Mouse (Mus musculus) retina, postnatal 7 days (tissue): ENCODE results near the gene Tspan18.
A peak's percentile ranks its signal among the peaks of the same experiment; 100 is the strongest.

ENCODE experiments used
- DNase-seq: peaks from one replicate; pipeline ENCODE4 v3.0.0-alpha.2; 2012; ENCODE audit warnings: low read depth, low spot score

Gene Tspan18

GRCm38 (mm10) chr2:93339373-93340106 is 5.2 kb upstream of the Tspan18 start:
- no peak for DNase-seq

DNA sequence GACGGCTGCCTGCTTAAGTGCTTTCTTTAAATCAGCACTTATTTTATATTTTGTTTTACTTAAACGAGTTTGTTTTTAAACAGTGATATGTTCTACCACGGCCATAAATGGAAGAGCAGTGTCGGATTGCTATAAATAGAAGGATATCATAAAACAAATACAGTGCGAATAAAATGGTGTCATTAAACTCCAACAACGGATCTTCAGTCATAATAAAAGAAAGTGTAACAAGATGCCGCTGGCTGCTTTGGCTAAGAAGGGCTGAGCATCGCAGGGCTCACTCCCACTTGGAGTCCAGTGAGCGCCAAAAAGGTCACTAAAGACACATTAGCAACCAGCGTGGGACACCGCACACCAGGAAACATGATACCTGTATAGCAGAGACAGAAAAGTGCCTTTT is 1.7 kb upstream of the Tspan18 start:
- DNase-seq, result no peak

DNA sequence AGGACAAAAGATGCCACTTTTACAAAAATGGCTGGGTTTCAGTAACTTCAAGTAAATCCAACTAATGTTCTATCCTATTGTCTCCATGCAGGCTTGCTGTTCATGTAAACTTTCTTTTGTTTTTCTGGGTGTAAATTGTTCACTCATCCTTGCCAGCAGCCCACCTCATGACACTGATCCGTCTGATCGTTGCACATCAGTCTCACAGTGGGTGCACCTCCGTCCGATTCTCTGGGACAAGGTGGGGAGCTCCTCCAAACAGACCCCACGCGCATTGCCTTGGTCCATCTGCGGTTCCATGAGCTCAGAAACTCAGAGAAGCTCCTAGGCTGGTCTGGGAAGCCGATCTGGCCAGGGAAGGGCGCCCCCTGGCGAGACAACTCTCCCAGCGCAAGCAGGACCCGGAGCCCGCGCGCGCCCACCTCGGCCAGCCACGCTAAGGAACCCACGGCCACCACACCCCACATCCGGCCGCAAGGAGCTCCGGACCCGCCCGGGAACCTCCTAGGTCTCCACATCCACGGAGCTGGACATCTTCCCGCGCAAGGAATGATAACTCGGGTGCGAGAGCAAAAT is 976 bp downstream of the Tspan18 start:
- peak; percentile 57 for DNase-seq

DNA sequence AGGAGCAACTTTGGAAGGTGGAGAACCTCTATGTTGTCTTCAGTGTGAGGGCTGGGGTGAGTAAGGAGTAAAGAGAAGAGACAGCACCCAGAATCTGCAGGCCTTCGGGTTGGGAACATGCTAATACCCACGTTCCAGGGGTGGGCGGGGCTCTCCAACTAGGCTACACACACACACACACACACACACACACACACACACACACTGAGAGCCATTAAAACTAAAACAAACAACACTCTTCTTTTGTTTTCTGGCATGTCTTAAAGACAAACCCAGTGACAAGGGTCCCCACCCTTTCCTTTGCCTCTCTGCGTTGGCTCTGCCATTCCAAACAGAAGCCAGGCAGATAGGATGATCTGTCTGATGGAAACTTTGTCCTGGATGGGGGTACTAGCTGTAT is 2.0 kb downstream of the Tspan18 start:
- no peak for DNase-seq

- DNase-seq, result no peak
Measured at GRCm38 (mm10) chr2:93331121-93331520, 3.2 kb downstream of the Tspan18 start.

- no peak for DNase-seq
Measured at GRCm38 (mm10) chr2:93329120-93329519, 5.2 kb downstream of the Tspan18 start.

DNA sequence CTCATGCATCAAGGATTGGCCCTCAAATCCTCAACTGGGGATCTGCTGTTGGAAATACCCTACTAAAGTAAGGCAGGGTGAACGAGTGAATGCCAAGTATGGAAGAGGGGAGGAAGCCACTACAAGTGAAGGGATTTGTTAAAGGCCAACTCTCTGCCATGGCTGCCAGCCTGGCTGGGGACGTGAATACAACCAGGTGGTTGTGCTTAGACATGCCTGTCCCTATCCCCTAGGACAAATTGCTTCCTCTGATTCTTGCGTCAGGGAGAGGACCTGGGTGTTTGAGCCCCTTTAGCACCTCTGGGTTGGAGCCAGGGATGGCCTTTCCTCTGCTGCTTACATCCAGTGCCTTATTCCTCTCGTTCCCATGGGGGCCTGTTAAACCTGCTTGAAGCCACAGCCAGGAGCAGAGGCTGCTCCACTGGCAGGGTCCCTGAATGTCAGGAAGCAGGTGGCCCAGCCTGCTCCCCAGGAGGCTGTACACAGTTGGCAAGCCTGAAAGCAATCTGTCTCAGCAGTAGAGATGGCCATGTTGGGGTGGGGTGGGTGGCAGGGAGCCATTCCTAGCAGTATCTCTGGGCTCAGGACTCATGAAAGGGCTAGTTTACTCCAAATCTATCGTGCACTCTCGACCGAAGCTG is 6.3 kb downstream of the Tspan18 start:
- no peak for DNase-seq

- DNase-seq, result no peak
Measured at GRCm38 (mm10) chr2:93324681-93325080, 9.6 kb downstream of the Tspan18 start.

DNA sequence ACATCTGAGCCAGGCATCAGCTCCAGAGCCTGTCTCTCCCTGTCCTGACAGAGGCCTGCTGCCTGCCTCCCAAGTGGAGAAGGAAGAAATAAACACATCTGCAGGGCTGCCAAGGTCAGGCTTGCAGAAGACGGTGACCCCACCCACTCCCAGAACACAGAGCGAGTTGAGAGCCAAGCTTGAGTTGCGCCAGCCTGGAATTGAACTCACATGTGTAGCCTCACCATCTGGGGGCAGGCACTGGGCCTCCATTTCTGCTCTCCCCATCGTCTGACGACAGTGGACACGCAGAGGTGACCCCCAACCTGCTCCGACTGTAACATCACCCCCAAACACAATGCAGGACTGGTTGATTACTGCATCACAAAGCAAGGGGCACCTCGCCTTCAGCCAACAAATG is 12.4 kb downstream of the Tspan18 start:
- no peak for DNase-seq

GRCm38 (mm10) chr2:93320267-93320666 is 14.0 kb downstream of the Tspan18 start:
- no peak for DNase-seq

- DNase-seq, result no peak
Measured at GRCm38 (mm10) chr2:93319598-93319997, 14.7 kb downstream of the Tspan18 start.

- DNase-seq, result no peak
Measured at GRCm38 (mm10) chr2:93318781-93319349, 15.4 kb downstream of the Tspan18 start.

GRCm38 (mm10) chr2:93313768-93314632 is 20.3 kb downstream of the Tspan18 start:
- no peak for DNase-seq

- no peak for DNase-seq
Measured at GRCm38 (mm10) chr2:93312458-93312857, 21.8 kb downstream of the Tspan18 start.

- no peak for DNase-seq
Measured at GRCm38 (mm10) chr2:93309724-93310413, 24.4 kb downstream of the Tspan18 start.

- DNase-seq, result no peak
Measured at GRCm38 (mm10) chr2:93306898-93307297, 27.4 kb downstream of the Tspan18 start.

GRCm38 (mm10) chr2:93304273-93304634 is 30.1 kb downstream of the Tspan18 start:
- no peak for DNase-seq

DNA sequence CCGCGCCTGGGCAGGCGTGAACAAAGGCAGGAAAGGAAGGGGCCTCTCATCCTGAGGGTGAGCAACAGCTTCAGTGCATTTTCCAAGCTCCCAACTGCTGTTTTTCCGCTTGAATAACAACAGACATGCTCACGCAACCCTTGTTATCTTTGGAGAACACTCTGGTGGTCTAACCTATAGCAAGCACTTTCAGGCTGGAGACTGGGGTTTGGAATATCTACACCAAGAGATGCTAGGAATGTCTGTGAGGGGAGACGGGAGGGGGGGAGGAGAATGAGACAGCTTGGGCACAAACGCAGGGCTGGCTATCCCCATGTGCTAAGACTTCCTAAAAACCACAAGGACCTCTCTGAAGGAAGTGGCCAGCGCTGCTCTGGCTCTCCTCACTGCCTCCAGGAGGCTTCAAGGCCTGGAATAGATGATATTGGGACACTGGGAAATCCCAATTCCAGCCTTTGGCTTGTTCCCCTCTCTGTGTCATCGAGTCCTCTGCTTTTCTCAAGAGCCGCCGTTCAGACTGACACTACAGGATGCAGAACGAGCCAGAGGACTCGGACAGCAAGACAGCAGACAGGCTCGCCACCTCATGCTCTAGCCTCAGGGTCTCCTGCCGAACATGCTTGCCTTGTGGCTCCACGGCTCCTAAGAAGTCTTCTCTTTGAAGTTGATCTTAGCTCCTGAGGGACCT is 30.6 kb downstream of the Tspan18 start:
- no peak for DNase-seq

- no peak for DNase-seq
Measured at GRCm38 (mm10) chr2:93303260-93303584, 31.1 kb downstream of the Tspan18 start.

DNA sequence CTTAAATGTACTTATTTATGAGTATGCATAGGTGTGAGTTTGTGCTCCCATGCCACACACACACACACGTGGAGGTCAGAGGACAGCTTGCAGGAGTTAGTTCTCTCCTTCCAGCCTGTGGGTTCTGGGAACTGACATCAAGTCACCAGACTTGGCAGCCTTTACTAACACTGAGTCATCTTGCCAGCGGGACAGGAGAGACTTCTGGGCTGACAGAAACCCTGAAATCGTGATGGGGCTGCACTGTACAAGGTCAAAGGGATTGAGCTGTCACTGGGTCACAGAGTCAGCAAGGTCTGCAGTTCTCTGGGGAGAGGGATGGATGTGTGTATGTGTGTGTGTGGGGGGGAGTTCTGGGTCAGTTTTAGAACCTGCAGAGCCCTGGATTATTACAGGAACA is 36.6 kb downstream of the Tspan18 start:
- no peak for DNase-seq
